Mouse (Mus musculus) lung, embryonic 15.5 days (tissue): ENCODE measurements around the gene Atf7ip. TPM values are rescaled to one million over a fixed set of nuclear protein-coding genes. Genes with fewer than 3 reads are reported as not detected.

ENCODE experiments used
- ATAC-seq: fragments of 200-750 bp; cut with Nextera tagmentation; 2 replicates; pipeline ENCODE4 v1.8.0; 2017; ENCODE audit warnings: moderate number of reproducible peaks, borderline replicate concordance; ENCODE audit not compliant: low FRiP score, low TSS enrichment; ENCODE audit errors: extremely low read depth
- H3K27ac ChIP-seq: fragments of 300-500 bp; sonication (generic); 2 replicates; pipeline ENCODE4 v1.5.1; 2015; ENCODE audit warnings: moderate library complexity, mild to moderate bottlenecking, inconsistent platforms
- H3K27me3 ChIP-seq: fragments of 300-500 bp; sonication (generic); 2 replicates; pipeline ENCODE4 v1.6.1; 2015; ENCODE audit warnings: inconsistent platforms
- H3K36me3 ChIP-seq: fragments of 300-500 bp; sonication (generic); 2 replicates; pipeline ENCODE4 v1.6.1; 2015; ENCODE audit warnings: inconsistent platforms
- H3K4me1 ChIP-seq: fragments of 300-500 bp; sonication (generic); 2 replicates; pipeline ENCODE4 v1.6.1; 2015; ENCODE audit warnings: inconsistent platforms
- H3K4me2 ChIP-seq: fragments of 300-500 bp; sonication (generic); 2 replicates; pipeline ENCODE4 v1.6.1; 2015; ENCODE audit warnings: inconsistent platforms, mild to moderate bottlenecking, moderate library complexity
- H3K4me3 ChIP-seq: fragments of 300-500 bp; sonication (generic); 2 replicates; pipeline ENCODE4 v1.5.1; 2015; ENCODE audit warnings: mild to moderate bottlenecking, inconsistent platforms
- H3K9ac ChIP-seq: fragments of 300-500 bp; sonication (generic); 2 replicates; pipeline ENCODE4 v1.6.1; 2015; ENCODE audit warnings: inconsistent platforms
- H3K9me3 ChIP-seq: fragments of 300-500 bp; sonication (generic); 2 replicates; pipeline ENCODE4 v1.6.1; 2016; ENCODE audit warnings: inconsistent platforms
- WGBS: fragments of 180-500 bp; shearing (Covaris S2); methylation state at CpG from one replicate; pipeline ENCODE4 v1.1.7; 2015; 5-methylcytosine and 5-hydroxymethylcytosine counted together
- polyA plus RNA-seq: library from polyadenylated mRNA; unstranded; fragments of >200 nt; fragmentation: Nextera tagmentation; extraction: Ambion mirVana; gene quantifications from 2 replicates; pipeline ENCODE4 v1.2.1, GENCODE M21; 2015

Atf7ip gene
- polyA plus RNA-seq, 1 experiment from 2014 or later = 44.9 TPM

- no peaks in the 10 kb centered on the region for H3K27me3 ChIP-seq
- peaks cover 82% of the 10 kb centered on the region for H3K36me3 ChIP-seq
- no peak overlapping the region for H3K27ac ChIP-seq
- no peaks in the 10 kb centered on the region for H3K4me1 ChIP-seq
- no peak for ATAC-seq
- 0 out of 2 replicates have a peak, but pooled peaks cover 7% of the 10 kb centered on the region for H3K9me3 ChIP-seq
- 85% methylated on average over 5 of the region's 5 CpGs for WGBS
- no peak overlapping the region for H3K4me2 ChIP-seq
- no peak overlapping the region for H3K9ac ChIP-seq
- H3K4me3 ChIP-seq = no peak overlapping the region
Observed at GRCm38 (mm10) chr6:136566002-136566401, 60.0 kb downstream of the Atf7ip start.

DNA sequence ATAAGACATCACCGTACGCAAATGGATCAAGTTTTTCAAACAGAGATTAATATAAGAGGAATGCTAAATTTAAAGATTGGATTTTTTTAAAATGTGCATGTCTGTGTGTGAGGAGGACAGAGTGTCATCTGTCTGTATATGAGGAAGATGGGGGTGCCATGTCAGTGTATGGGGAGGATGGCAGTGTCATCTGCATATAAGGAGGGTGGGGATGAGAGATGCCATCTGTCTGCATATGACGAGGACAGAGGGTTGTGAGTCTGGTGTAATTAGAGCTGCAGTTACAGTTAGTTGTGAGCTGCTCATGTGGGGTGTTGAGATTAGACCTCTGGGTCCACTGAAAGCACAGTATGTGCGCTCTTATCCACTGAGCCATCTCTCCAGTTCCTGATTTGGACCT lies 84.8 kb downstream of the Atf7ip start:
- 78% methylated on average over 4 of the region's 4 CpGs for WGBS
- no peak overlapping the region for H3K27ac ChIP-seq
- ATAC-seq = no peak; the same call in 1 of the 2 replicates
- no peaks in the 10 kb centered on the region for H3K9me3 ChIP-seq
- H3K27me3 ChIP-seq = no peaks in the 10 kb centered on the region
- no peak overlapping the region for H3K4me2 ChIP-seq
- H3K9ac ChIP-seq = no peak overlapping the region
- H3K4me1 ChIP-seq = no peaks in the 10 kb centered on the region
- H3K4me3 ChIP-seq = no peak overlapping the region
- peaks cover 64% of the 10 kb centered on the region for H3K36me3 ChIP-seq

DNA sequence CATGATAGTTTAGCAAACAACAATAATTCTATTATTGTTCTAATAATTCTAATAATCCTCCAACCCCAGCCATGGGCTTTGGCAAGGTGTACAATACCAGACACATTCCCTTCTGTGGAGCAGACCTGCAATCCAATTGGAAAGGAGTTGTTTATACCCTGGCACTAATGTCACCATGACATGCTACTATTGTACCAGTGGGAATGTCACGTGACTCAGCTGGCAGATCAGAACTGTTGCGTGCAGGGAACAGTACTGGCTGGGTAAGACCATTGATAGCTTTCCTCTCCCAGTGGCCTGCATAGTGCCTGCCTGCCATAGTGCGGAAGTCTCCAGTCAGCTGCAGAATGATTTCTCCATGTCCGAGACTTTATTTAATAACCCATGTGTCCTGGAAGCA lies 88.6 kb downstream of the Atf7ip start:
- no peak overlapping the region for H3K9ac ChIP-seq
- no peaks in the 10 kb centered on the region for H3K9me3 ChIP-seq
- H3K27me3 ChIP-seq = no peaks in the 10 kb centered on the region
- WGBS = 94% methylated on average over 4 of the region's 4 CpGs
- peaks cover 64% of the 10 kb centered on the region for H3K36me3 ChIP-seq
- ATAC-seq = no peak
- H3K4me3 ChIP-seq = no peak overlapping the region
- H3K4me2 ChIP-seq = no peak overlapping the region
- no peaks in the 10 kb centered on the region for H3K4me1 ChIP-seq
- no peak overlapping the region for H3K27ac ChIP-seq

GRCm38 (mm10) chr6:136602601-136603000 lies 96.6 kb downstream of the Atf7ip start:
- Histone ChIP-seq H3K9me3 (no peaks in the 10 kb centered on the region), H3K4me1 (no peaks in the 10 kb centered on the region), H3K27ac (no peak overlapping the region), H3K9ac (no peak overlapping the region), H3K36me3 (peaks cover 87% of the 10 kb centered on the region), H3K27me3 (no peaks in the 10 kb centered on the region), H3K4me3 (no peak overlapping the region), H3K4me2 (no peak overlapping the region)
- WGBS = 82% methylated on average over 7 of the region's 7 CpGs
- no peak for ATAC-seq

DNA sequence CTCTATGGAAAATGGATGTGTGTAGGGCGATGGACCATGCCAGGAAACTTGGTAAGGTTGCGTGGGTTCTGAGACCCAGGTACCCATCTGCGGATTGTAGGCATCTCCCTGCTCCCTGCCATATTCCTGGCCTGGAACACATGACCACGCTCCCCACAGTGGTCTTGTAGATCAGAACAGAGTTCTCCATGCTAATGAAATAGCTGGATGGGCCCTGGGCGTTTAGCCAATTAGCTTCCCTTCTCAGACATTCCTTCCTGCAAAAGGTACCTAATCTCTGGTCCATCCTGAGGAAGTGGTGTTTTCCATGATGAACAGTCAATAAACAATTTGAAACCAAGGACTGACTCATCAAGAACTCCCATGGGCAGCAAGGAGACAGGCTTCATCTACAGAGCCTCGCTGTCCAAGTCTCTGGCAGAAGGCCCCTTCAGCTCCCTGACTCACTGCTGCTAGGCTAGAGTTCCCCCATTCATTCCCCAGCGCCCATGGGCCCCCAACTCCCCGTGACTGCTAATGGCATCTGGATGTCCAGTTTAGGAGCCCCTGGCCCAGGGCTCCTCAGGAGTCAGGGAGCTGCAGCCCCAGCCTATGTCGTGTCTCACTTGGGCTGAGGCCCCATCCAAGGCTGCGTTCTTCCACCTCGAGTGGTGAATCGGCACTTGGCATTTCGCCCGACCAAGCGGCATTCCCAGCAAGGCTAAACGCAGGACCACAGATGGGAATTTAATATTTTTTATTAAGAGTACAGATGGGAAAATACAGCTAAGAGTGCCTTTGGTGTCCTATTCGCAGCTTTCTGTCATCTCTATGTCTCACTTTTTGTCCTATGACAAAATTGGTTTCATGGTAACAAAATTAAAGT lies 105.6 kb downstream of the Atf7ip start:
- Histone ChIP-seq H3K4me2 (no peak overlapping the region), H3K9ac (no peak overlapping the region), H3K27ac (no peak overlapping the region), H3K36me3 (peaks cover 48% of the 10 kb centered on the region), H3K9me3 (no peaks in the 10 kb centered on the region), H3K27me3 (no peaks in the 10 kb centered on the region), H3K4me3 (no peak overlapping the region), H3K4me1 (no peaks in the 10 kb centered on the region)
- WGBS = 89% methylated on average over 17 of the region's 17 CpGs
- no peak; the same call in 1 of the 2 replicates for ATAC-seq

DNA sequence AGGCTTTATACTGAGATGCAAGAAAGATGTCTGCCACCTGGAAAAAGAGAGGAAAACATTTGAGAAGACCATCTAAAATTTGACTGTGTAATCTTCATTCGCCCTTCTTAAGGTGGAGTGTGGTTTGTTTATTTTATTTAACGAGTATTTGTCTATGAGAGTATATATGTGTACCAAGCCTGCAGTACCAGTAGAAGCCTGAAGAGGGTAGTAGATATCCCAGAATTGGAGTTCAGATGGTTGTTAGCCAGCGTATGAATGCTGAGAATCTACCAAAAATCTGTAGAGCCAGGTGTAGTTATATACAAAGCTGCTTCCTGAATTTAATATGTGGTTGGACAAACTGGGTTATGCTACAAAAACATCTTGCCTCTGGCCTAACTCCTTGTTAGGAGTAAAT lies 106.3 kb downstream of the Atf7ip start:
- ATAC-seq = no peak

DNA sequence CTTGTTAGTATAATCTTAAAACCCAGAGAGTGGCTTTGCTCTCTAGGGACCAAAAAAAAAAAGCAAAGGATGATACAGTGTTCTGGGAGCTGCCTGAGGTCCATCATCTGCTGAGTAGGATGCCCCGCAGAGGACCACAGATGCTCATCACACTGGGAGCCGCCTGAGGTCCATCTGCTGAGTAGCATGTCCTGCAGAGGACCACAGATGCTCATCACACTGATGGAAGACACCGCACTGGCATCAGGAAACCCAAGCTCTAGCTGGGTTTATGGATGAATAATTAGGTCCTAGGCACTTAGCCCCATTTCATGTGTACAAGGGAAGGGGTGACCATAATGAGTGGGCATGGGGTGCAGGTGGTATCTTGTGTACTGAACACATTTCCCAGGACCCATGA lies 108.2 kb downstream of the Atf7ip start:
- no peak overlapping the region for H3K4me3 ChIP-seq
- H3K4me1 ChIP-seq = no peaks in the 10 kb centered on the region
- 85% methylated on average over 3 of the region's 3 CpGs for WGBS
- no peaks in the 10 kb centered on the region for H3K9me3 ChIP-seq
- no peak overlapping the region for H3K4me2 ChIP-seq
- ATAC-seq = no peak
- peaks cover 25% of the 10 kb centered on the region for H3K36me3 ChIP-seq
- no peaks in the 10 kb centered on the region for H3K27me3 ChIP-seq
- H3K9ac ChIP-seq = no peak overlapping the region
- H3K27ac ChIP-seq = no peak overlapping the region

More for the DNA sequence above, 106.3 kb downstream of the Atf7ip start:
- 93% methylated on average over 3 of the region's 3 CpGs for WGBS
- H3K4me2 ChIP-seq = no peak overlapping the region
- H3K36me3 ChIP-seq = peaks cover 41% of the 10 kb centered on the region
- no peak overlapping the region for H3K27ac ChIP-seq
- H3K9ac ChIP-seq = no peak overlapping the region
- no peaks in the 10 kb centered on the region for H3K27me3 ChIP-seq
- no peak overlapping the region for H3K4me3 ChIP-seq
- no peaks in the 10 kb centered on the region for H3K9me3 ChIP-seq
- H3K4me1 ChIP-seq = no peaks in the 10 kb centered on the region

- Histone ChIP-seq H3K9me3 (no peaks in the 10 kb centered on the region), H3K9ac (no peak overlapping the region), H3K4me2 (peak overlapping the region; percentile 19), H3K27ac (no peak overlapping the region), H3K27me3 (no peaks in the 10 kb centered on the region), H3K4me1 (no peaks in the 10 kb centered on the region), H3K4me3 (0 out of 2 replicates have a peak overlapping the region, but pooled peaks have one; percentile 11), H3K36me3 (no peaks in the 10 kb centered on the region)
- ATAC-seq = peak; percentile 25; the same call in 1 of the 2 replicates
- WGBS = 30% methylated on average over 17 of the region's 17 CpGs
Observed at GRCm38 (mm10) chr6:136620361-136621139, 114.6 kb downstream of the Atf7ip start.

GRCm38 (mm10) chr6:136625421-136625820 lies 119.5 kb downstream of the Atf7ip start:
- no peaks in the 10 kb centered on the region for H3K9me3 ChIP-seq
- H3K27me3 ChIP-seq = no peaks in the 10 kb centered on the region
- H3K36me3 ChIP-seq = no peaks in the 10 kb centered on the region
- H3K9ac ChIP-seq = no peak overlapping the region
- H3K4me3 ChIP-seq = no peak overlapping the region
- H3K27ac ChIP-seq = no peak overlapping the region
- H3K4me1 ChIP-seq = no peaks in the 10 kb centered on the region
- WGBS = 85% methylated on average over 12 of the region's 12 CpGs
- ATAC-seq = no peak
- H3K4me2 ChIP-seq = no peak overlapping the region

DNA sequence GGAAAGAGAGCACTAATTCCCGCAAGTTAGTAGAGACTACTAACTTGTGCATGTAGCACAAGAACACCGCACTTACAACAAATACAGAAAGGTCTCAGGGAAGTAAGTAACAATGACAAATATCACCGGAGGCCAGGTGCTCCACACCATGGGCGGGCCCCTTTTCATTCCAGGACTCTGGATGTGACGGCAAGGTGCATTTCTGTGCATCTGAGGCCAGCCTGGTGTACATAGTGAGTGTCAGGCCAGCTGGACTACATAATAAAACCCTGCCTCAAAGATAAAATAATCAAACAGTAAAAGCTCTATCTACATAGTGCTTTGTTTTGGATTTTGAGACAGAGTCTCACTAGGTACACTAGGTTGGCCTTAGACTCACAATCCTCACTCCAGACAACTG lies 123.7 kb downstream of the Atf7ip start:
- H3K4me3 ChIP-seq = no peak overlapping the region
- no peak for ATAC-seq

GRCm38 (mm10) chr6:136631519-136631918 lies 125.6 kb downstream of the Atf7ip start:
- Histone ChIP-seq H3K4me3 (no peak overlapping the region), H3K9ac (no peak overlapping the region), H3K9me3 (no peaks in the 10 kb centered on the region), H3K27ac (no peak overlapping the region), H3K36me3 (no peaks in the 10 kb centered on the region), H3K4me2 (no peak overlapping the region), H3K27me3 (no peaks in the 10 kb centered on the region), H3K4me1 (no peaks in the 10 kb centered on the region)
- WGBS = 81% methylated on average over 8 of the region's 8 CpGs
- ATAC-seq = no peak

More for the DNA sequence above, 123.7 kb downstream of the Atf7ip start:
- H3K4me2 ChIP-seq = no peak overlapping the region
- no peaks in the 10 kb centered on the region for H3K27me3 ChIP-seq
- H3K27ac ChIP-seq = no peak overlapping the region
- no peaks in the 10 kb centered on the region for H3K9me3 ChIP-seq
- H3K36me3 ChIP-seq = no peaks in the 10 kb centered on the region
- H3K4me1 ChIP-seq = no peaks in the 10 kb centered on the region
- 79% methylated on average over 5 of the region's 5 CpGs for WGBS
- no peak overlapping the region for H3K9ac ChIP-seq
